Mouse (Mus musculus) neural tube, embryonic 13.5 days (tissue): Measurements from ENCODE around the gene Tmem230. TPM values are rescaled to one million over a fixed set of nuclear protein-coding genes. Genes with fewer than 3 reads are reported as not detected.

Experiments
- ATAC-seq: fragments of 200-750 bp; cut with Nextera tagmentation; 2 replicates; pipeline ENCODE4 v1.8.0; 2017; ENCODE audit warnings: low read depth, mild to moderate bottlenecking, moderate TSS enrichment, moderate library complexity
- H3K27ac ChIP-seq: fragments of 300-500 bp; sonication (generic); replicated peaks from 2 replicates; pipeline ENCODE4 v1.5.1; 2015; ENCODE audit warnings: moderate library complexity, mild to moderate bottlenecking, inconsistent platforms
- H3K27me3 ChIP-seq: fragments of 300-500 bp; sonication (generic); 2 replicates; pipeline ENCODE4 v1.6.1; 2015; ENCODE audit warnings: mild to moderate bottlenecking, inconsistent platforms
- H3K36me3 ChIP-seq: fragments of 300-500 bp; sonication (generic); 2 replicates; pipeline ENCODE4 v1.6.1; 2015; ENCODE audit warnings: mild to moderate bottlenecking, inconsistent platforms
- H3K4me1 ChIP-seq: fragments of 300-500 bp; sonication (generic); replicated peaks from 2 replicates; pipeline ENCODE4 v1.6.1; 2015; ENCODE audit warnings: inconsistent platforms
- H3K4me2 ChIP-seq: fragments of 300-500 bp; sonication (generic); 2 replicates; pipeline ENCODE4 v1.6.1; 2015; ENCODE audit warnings: inconsistent platforms, mild to moderate bottlenecking, moderate library complexity
- H3K4me3 ChIP-seq: fragments of 300-500 bp; sonication (generic); 2 replicates; pipeline ENCODE4 v1.5.1; 2015; ENCODE audit warnings: mild to moderate bottlenecking, inconsistent platforms
- H3K9ac ChIP-seq: fragments of 300-500 bp; sonication (generic); 2 replicates; pipeline ENCODE4 v1.6.1; 2015; ENCODE audit warnings: moderate library complexity, mild to moderate bottlenecking, inconsistent platforms
- H3K9me3 ChIP-seq: fragments of 300-500 bp; sonication (generic); 2 replicates; pipeline ENCODE4 v1.6.1; 2016; ENCODE audit warnings: inconsistent platforms
- WGBS: fragments of 180-500 bp; shearing (Covaris S2); methylation state at CpG from one replicate; pipeline ENCODE4 v1.1.7; 2015; 5-methylcytosine and 5-hydroxymethylcytosine counted together
- polyA plus RNA-seq: library from polyadenylated mRNA; unstranded; fragments of >200 nt; fragmentation: Nextera tagmentation; extraction: Ambion mirVana; gene quantifications from 2 replicates; pipeline ENCODE4 v1.2.1, GENCODE M21; 2015

Tmem230 gene
- polyA plus RNA-seq, 1 experiment from 2014 or later: 58.1 TPM

GRCm38 (mm10) chr2:132282453-132283174 lies 35.0 kb upstream of the Tmem230 start:
- no peak overlapping the region for H3K4me2 ChIP-seq

GRCm38 (mm10) chr2:132281560-132282452 lies 34.2 kb upstream of the Tmem230 start:
- peaks cover 46% of the 10 kb centered on the region for H3K4me1 ChIP-seq
- WGBS: 55% methylated on average over 10 of the region's 10 CpGs
- ATAC-seq: no peak

More at GRCm38 (mm10) chr2:132282453-132283174, 35.0 kb upstream of the Tmem230 start:
- Histone ChIP-seq H3K36me3 (peaks cover 6% of the 10 kb centered on the region; the same call in 1 of the 2 replicates), H3K9me3 (0 out of 2 replicates have a peak, but pooled peaks cover under 1% of the 10 kb centered on the region), H3K27ac (peak overlapping the region; percentile 9), H3K4me3 (no peak overlapping the region), H3K9ac (no peak overlapping the region), H3K27me3 (no peaks in the 10 kb centered on the region), H3K4me1 (peaks cover 46% of the 10 kb centered on the region)
- ATAC-seq: no peak
- WGBS: 42% methylated on average over 12 of the region's 12 CpGs

GRCm38 (mm10) chr2:132280518-132281120 lies 33.0 kb upstream of the Tmem230 start:
- WGBS: 90% methylated on average over 10 of the region's 10 CpGs
- no peak for ATAC-seq
- Histone ChIP-seq H3K36me3 (peaks cover 6% of the 10 kb centered on the region; the same call in 1 of the 2 replicates), H3K27ac (no peak overlapping the region), H3K4me1 (peaks cover 46% of the 10 kb centered on the region), H3K9me3 (no peaks in the 10 kb centered on the region), H3K27me3 (no peaks in the 10 kb centered on the region), H3K4me2 (no peak overlapping the region), H3K4me3 (no peak overlapping the region), H3K9ac (no peak overlapping the region)

More at GRCm38 (mm10) chr2:132281560-132282452, 34.2 kb upstream of the Tmem230 start:
- no peaks in the 10 kb centered on the region for H3K9me3 ChIP-seq
- no peak overlapping the region for H3K4me2 ChIP-seq
- H3K9ac ChIP-seq: no peak overlapping the region
- no peaks in the 10 kb centered on the region for H3K27me3 ChIP-seq
- peaks cover 6% of the 10 kb centered on the region; the same call in 1 of the 2 replicates for H3K36me3 ChIP-seq
- H3K27ac ChIP-seq: no peak overlapping the region; the same call in 1 of the 2 replicates
- H3K4me3 ChIP-seq: no peak overlapping the region

DNA sequence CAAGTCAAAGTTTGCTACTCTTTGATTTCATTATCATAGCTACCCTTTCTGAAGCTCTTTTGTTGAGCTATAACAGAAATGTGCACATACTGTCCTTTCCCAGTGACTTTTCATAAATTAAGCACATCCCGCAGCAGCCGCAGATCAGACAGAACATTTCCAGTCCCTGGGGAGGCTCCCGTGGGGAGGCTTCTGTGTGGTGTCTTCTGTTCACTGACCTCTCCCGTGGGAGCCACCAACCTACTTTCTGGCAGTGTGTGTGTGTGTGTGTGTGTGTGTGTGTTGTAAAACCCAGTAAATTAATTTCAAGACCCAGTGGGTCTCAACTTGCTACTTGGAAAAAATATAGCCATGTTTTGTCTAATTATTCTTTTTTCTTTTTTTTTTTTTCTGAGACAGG lies 32.4 kb upstream of the Tmem230 start:
- no peak overlapping the region for H3K4me2 ChIP-seq
- ATAC-seq: no peak
- no peak overlapping the region for H3K27ac ChIP-seq
- 49% methylated on average over 4 of the region's 4 CpGs for WGBS
- H3K27me3 ChIP-seq: no peaks in the 10 kb centered on the region
- no peak overlapping the region for H3K4me3 ChIP-seq
- H3K4me1 ChIP-seq: peaks cover 46% of the 10 kb centered on the region
- H3K9me3 ChIP-seq: no peaks in the 10 kb centered on the region
- no peak overlapping the region for H3K9ac ChIP-seq
- peaks cover 6% of the 10 kb centered on the region; the same call in 1 of the 2 replicates for H3K36me3 ChIP-seq

- H3K27ac ChIP-seq: no peak overlapping the region
- H3K9me3 ChIP-seq: no peaks in the 10 kb centered on the region
- H3K36me3 ChIP-seq: peaks cover 6% of the 10 kb centered on the region; the same call in 1 of the 2 replicates
- no peaks in the 10 kb centered on the region for H3K27me3 ChIP-seq
- H3K4me3 ChIP-seq: no peak overlapping the region
- peaks cover 41% of the 10 kb centered on the region for H3K4me1 ChIP-seq
- WGBS: 70% methylated on average over 3 of the region's 3 CpGs
- no peak for ATAC-seq
- no peak overlapping the region for H3K9ac ChIP-seq
- no peak overlapping the region for H3K4me2 ChIP-seq
Observed at GRCm38 (mm10) chr2:132279336-132279882, 31.8 kb upstream of the Tmem230 start.

DNA sequence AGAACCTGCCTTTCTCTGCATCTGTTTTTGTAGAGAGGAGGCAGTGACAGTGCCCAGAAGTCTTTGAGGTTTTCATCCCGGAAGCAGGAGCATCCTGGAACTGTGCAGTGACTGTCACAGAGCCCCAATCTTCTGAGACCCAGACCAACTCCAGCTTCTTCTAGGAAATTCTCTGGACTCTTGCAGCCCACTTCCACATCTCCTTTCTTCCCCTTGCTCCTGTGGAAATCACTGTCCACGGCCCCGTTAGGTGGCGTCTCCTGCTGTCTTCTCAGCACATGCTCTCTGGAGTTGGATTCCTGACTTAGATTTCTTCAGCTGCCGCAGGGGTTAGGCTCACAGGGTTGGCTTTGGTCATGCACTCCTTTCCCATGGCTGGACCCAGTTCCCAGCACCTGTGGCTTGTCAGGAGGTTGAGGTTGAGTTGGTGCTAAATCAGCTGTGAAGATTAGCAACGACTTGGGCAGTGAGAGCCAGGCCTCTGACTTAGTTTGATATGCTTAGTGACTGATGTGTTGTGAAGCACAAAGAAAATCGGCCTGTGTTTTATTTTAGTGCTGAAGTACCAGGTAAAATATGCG lies 30.8 kb upstream of the Tmem230 start:
- Histone ChIP-seq H3K9me3 (no peaks in the 10 kb centered on the region), H3K27me3 (no peaks in the 10 kb centered on the region), H3K4me1 (peaks cover 30% of the 10 kb centered on the region), H3K4me2 (no peak overlapping the region), H3K4me3 (no peak overlapping the region), H3K9ac (no peak overlapping the region), H3K27ac (no peak overlapping the region), H3K36me3 (peaks cover 6% of the 10 kb centered on the region; the same call in 1 of the 2 replicates)
- 80% methylated on average over 8 of the region's 8 CpGs for WGBS
- no peak for ATAC-seq

- Histone ChIP-seq H3K4me2 (no peak overlapping the region), H3K27ac (no peak overlapping the region), H3K9ac (no peak overlapping the region), H3K4me3 (no peak overlapping the region), H3K36me3 (peaks cover 6% of the 10 kb centered on the region; the same call in 1 of the 2 replicates), H3K27me3 (no peaks in the 10 kb centered on the region), H3K4me1 (peaks cover 14% of the 10 kb centered on the region; the same call in 1 of the 2 replicates), H3K9me3 (no peaks in the 10 kb centered on the region)
- ATAC-seq: no peak
- 86% methylated on average over 4 of the region's 4 CpGs for WGBS
Observed at GRCm38 (mm10) chr2:132276249-132276648, 28.6 kb upstream of the Tmem230 start.

DNA sequence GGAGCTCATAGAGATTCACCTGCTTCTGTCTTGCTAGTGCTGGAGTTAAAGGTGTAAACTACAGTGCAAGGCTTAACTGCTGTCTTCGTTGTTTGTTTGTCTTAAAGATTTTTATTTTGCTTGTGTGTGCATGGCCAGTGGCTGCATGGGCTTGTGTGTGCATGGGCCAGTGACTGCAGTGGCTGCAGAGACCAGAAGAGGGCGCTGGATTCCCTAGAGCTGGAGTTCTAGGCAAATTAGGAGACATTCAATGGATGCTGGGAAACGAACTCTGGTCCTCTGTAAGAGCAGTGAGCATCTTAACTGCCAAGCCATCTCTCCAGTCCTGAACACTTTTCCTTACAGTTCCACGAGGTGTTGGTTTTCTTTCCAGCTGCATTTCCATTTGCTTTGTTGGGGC lies 27.9 kb upstream of the Tmem230 start:
- Histone ChIP-seq H3K27me3 (no peaks in the 10 kb centered on the region), H3K9ac (no peak overlapping the region), H3K4me1 (peaks cover 14% of the 10 kb centered on the region; the same call in 1 of the 2 replicates), H3K9me3 (no peaks in the 10 kb centered on the region), H3K4me3 (no peak overlapping the region), H3K36me3 (peaks cover 2% of the 10 kb centered on the region; the same call in 1 of the 2 replicates), H3K27ac (no peak overlapping the region), H3K4me2 (no peak overlapping the region)
- no peak for ATAC-seq
- WGBS: 74% methylated on average over 4 of the region's 4 CpGs

GRCm38 (mm10) chr2:132272694-132273389 lies 25.2 kb upstream of the Tmem230 start:
- H3K9me3 ChIP-seq: no peaks in the 10 kb centered on the region
- H3K36me3 ChIP-seq: no peaks in the 10 kb centered on the region
- H3K4me2 ChIP-seq: no peak overlapping the region
- no peaks in the 10 kb centered on the region for H3K27me3 ChIP-seq
- 69% methylated on average over 6 of the region's 6 CpGs for WGBS
- ATAC-seq: no peak
- H3K4me3 ChIP-seq: no peak overlapping the region
- H3K4me1 ChIP-seq: peaks cover 5% of the 10 kb centered on the region; the same call in 1 of the 2 replicates
- H3K27ac ChIP-seq: no peak overlapping the region
- H3K9ac ChIP-seq: no peak overlapping the region

DNA sequence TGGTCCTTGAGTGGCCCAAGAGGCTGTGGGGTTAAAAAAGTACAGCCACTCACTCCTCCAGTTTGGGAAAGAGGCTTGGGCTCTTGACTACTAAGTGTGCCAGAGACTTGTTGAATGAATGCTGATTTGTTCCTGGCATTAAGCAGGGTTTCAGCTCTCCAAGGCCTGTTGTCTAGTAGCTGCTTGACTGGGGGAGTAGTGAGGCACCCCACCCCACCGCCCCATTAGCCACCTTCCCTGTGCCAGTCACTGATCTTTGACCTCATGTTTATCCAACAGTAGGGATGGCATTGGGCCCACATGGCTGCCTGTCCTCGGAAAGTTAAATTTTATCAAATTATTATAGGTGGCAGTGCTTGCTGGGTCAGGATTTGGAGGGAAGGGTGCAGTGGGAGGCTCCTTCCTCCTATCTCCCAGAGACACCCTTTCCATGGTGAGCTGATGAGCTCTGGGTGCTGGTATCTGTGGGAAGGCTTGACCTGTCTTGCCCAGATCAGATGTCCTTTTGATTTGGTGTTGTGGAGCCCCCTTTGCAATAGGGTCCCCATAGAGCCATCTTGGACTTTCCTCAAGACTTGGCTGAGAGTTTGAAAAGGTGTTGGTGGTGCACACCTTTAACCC lies 22.8 kb upstream of the Tmem230 start:
- Histone ChIP-seq H3K4me3 (no peak overlapping the region), H3K36me3 (no peaks in the 10 kb centered on the region), H3K9me3 (no peaks in the 10 kb centered on the region), H3K4me2 (no peak overlapping the region), H3K9ac (no peak overlapping the region), H3K27ac (no peak overlapping the region), H3K27me3 (no peaks in the 10 kb centered on the region), H3K4me1 (peaks cover 5% of the 10 kb centered on the region; the same call in 1 of the 2 replicates)
- 82% methylated on average over 2 of the region's 2 CpGs for WGBS
- no peak for ATAC-seq
